Mouse (Mus musculus): Measurements from ENCODE around the gene H2-T24. TPM values are rescaled to one million over a fixed set of nuclear protein-coding genes. Genes with fewer than 3 reads are reported as not detected.
"Not testable (repeated sequence)": the region's sequence is repeated elsewhere in the genome, so short reads cannot be mapped to it uniquely, and the experiment has no call there.

Gene H2-T24
- total and polyA plus RNA-seq, 3 experiments: 14.1 to 25.9 TPM; not detected in 1

DNA sequence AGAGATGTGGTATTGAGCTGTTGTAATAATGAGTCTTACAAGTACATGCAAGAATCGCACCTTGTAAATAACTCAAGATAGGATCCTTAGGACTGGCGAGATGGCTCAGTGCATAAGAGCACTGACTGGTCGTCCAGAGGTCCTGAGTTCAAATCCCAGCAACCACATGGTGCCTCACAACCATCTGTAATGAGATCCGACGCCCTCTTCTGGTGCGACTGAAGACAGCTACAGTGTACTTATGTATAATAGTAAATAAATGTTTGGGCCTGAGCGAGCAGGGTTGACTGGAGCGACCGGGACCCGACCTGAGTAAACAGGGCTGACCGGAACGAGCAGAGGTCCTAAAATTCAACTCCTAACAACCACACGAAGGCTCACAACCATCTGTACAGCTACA is 15.8 kb upstream of the H2-T24 start:
- H3K36me3 ChIP-seq (ENCODE audit: control insufficient read depth in 1 of 2, insufficient read depth in 2 of 2, low read length in 2 of 2); H3K27me3 ChIP-seq (ENCODE audit: control insufficient read depth in 1 of 2, insufficient read depth in 2 of 2, low read length in 2 of 2); H3K9me3 ChIP-seq (replicated peaks; ENCODE audit: insufficient read depth, low read length); H3K4me1 ChIP-seq (ENCODE audit: control insufficient read depth in 1 of 2, insufficient read depth in 2 of 2, low read length in 2 of 2); H3K27ac ChIP-seq (ENCODE audit: control insufficient read depth, low read depth, low read length); H3K4me3 ChIP-seq (ENCODE audit: control insufficient read depth in 1 of 2, insufficient read depth in 1 of 2, low read depth in 2 of 2, low read length in 2 of 2); H3K9ac ChIP-seq (ENCODE audit: control insufficient read depth, low read depth, low read length, poor library complexity, severe bottlenecking): not testable (repeated sequence)
- peak in 1 of 3 experiments; percentile 13; a peak in 2 of 6 replicates for TF ChIP-seq CTCF (IDR thresholded peaks at IDR 0.05 in 2 of 3, conservative IDR thresholded peaks at IDR 0.05 in 1 of 3; ENCODE audit: control insufficient read depth in 1 of 3, insufficient read depth in 1 of 3, low read depth in 2 of 3, low read length in 3 of 3, poor library complexity in 1 of 3, severe bottlenecking in 1 of 3)
- H3K79me2 ChIP-seq (ENCODE audit: control insufficient read depth, insufficient read depth, low read length, poor library complexity): peaks cover 10% of the 10 kb centered on the region
- peak; percentile 11 for DNase-seq (ENCODE audit: low read depth, low spot score)

DNA sequence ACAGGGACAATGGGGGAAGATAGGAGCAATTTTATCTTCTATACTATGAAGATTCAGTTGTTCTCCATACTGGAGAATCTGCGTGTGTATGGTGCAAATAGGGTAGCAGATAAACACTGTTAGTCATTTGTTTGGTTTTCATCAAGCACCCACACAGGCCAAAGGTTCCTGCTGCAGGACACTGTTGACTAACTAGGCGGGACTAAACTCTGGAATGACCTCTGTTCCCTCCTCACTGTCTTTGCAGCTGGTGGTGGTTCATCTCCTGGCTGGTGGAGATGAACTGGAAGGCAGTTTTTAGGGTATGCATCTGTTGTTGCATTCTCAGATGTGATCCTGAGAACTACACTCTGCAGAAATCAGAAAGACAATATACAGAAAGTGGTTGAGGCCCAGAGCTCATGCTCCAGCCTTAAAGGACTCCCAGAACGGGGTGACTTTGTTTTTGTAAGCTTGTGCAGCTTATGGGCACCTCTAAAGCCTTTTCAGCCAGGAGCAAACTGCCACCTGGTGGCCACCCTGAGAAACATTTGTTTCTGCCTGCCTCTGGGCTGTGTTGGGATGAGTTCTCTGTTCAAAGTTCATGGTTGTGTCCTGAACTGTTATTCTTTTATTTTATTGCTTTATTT is 14.8 kb upstream of the H2-T24 start:
- H3K79me2 ChIP-seq (ENCODE audit: control insufficient read depth, insufficient read depth, low read length, poor library complexity): peaks cover 10% of the 10 kb centered on the region
- H3K27me3 ChIP-seq (ENCODE audit: control insufficient read depth in 1 of 2, insufficient read depth in 2 of 2, low read length in 2 of 2); H3K4me3 ChIP-seq (ENCODE audit: control insufficient read depth in 1 of 2, insufficient read depth in 1 of 2, low read depth in 2 of 2, low read length in 2 of 2); H3K9me3 ChIP-seq (replicated peaks; ENCODE audit: insufficient read depth, low read length); H3K36me3 ChIP-seq (ENCODE audit: control insufficient read depth in 1 of 2, insufficient read depth in 2 of 2, low read length in 2 of 2); H3K27ac ChIP-seq (ENCODE audit: control insufficient read depth, low read depth, low read length); H3K9ac ChIP-seq (ENCODE audit: control insufficient read depth, low read depth, low read length, poor library complexity, severe bottlenecking): not testable (repeated sequence)
- DNase-seq (ENCODE audit: low read depth, low spot score): peak; percentile 81
- H3K4me1 ChIP-seq (ENCODE audit: control insufficient read depth in 1 of 2, insufficient read depth in 2 of 2, low read length in 2 of 2): peaks cover 2 to 11% of the 10 kb centered on the region in 2 experiments; a peak in 3 of 4 replicates
- TF ChIP-seq HCFC1 (IDR thresholded peaks at IDR 0.05; ENCODE audit: low read depth, low read length) (0 out of 2 replicates have a peak, but pooled peaks have one; percentile 16), RAD21 (IDR thresholded peaks at IDR 0.05; ENCODE audit: low read depth, low read length) (peak; percentile 58), CTCF (IDR thresholded peaks at IDR 0.05 in 2 of 3, conservative IDR thresholded peaks at IDR 0.05 in 1 of 3; ENCODE audit: control insufficient read depth in 1 of 3, insufficient read depth in 1 of 3, low read depth in 2 of 3, low read length in 3 of 3, poor library complexity in 1 of 3, severe bottlenecking in 1 of 3) (peak; percentile 52 to 55 (median 52)), MXI1 (IDR thresholded peaks at IDR 0.05; ENCODE audit: low read depth, low read length) (0 out of 2 replicates have a peak, but pooled peaks have one; percentile 32), ZC3H11A (IDR thresholded peaks at IDR 0.05; ENCODE audit: low read depth, low read length) (peak; percentile 47; the same call in 1 of the 2 replicates), SIN3A (IDR thresholded peaks at IDR 0.05; ENCODE audit: low read length) (peak; percentile 56; the same call in 1 of the 2 replicates), SMC3 (IDR thresholded peaks at IDR 0.05; ENCODE audit: low read depth, low read length) (peak; percentile 71)

DNA sequence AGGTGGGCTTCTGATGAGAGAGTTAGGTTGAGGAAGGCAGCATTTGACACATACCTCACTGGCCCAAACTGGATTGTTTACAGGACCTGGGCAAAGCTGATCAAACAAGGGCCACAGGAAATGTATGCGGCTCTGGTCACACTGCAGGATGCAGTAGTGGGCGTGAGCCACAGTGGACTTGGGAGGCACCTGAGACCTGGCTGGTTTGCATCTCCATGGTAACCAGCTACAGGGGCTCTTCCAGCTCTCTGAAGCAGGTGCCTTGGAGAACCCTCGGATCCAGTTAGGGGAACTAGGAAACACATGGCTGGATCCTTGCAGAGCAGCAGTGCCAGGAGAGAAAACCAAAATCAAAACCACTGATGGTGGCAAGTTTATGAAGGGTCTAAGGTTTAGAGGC is 14.2 kb upstream of the H2-T24 start:
- H3K9me3 ChIP-seq (replicated peaks; ENCODE audit: insufficient read depth, low read length); DNase-seq (ENCODE audit: low read depth, low spot score); H3K36me3 ChIP-seq (ENCODE audit: control insufficient read depth in 1 of 2, insufficient read depth in 2 of 2, low read length in 2 of 2); H3K9ac ChIP-seq (ENCODE audit: control insufficient read depth, low read depth, low read length, poor library complexity, severe bottlenecking); H3K27me3 ChIP-seq (ENCODE audit: control insufficient read depth in 1 of 2, insufficient read depth in 2 of 2, low read length in 2 of 2); H3K27ac ChIP-seq (ENCODE audit: control insufficient read depth, low read depth, low read length); H3K4me3 ChIP-seq (ENCODE audit: control insufficient read depth in 1 of 2, insufficient read depth in 1 of 2, low read depth in 2 of 2, low read length in 2 of 2): not testable (repeated sequence)
- H3K79me2 ChIP-seq (ENCODE audit: control insufficient read depth, insufficient read depth, low read length, poor library complexity): peaks cover 11% of the 10 kb centered on the region
- peaks cover 2 to 13% of the 10 kb centered on the region in 2 experiments; a peak in 3 of 4 replicates for H3K4me1 ChIP-seq (ENCODE audit: control insufficient read depth in 1 of 2, insufficient read depth in 2 of 2, low read length in 2 of 2)

Measured in MEL (cell line).